ENCODE assay signal across 8 mouse cellular contexts in genomic region chr5:149184104-149184843, GRCm38 (mm10). TPM values are rescaled to one million over a fixed set of nuclear protein-coding genes. Genes with fewer than 3 reads are reported as not detected.
DNase-seq lines count a peak whose midpoint lies in the region; ATAC-seq lines count a peak whose summit lies in the region.

Gene Uspl1, plus strand, starts transcription at chr5:149184350.
Gene Hmgb1, minus strand, starts transcription at chr5:149184489.

- H3K27me3 ChIP-seq in hindbrain, embryonic 12.5 days = no peaks in the 10 kb centered on the region

- peak within 1 kb of the TSS; percentile 73 for H3K4me2 ChIP-seq in hindbrain, embryonic 12.5 days (replicated peaks)

- peaks cover 21% of the 10 kb centered on the region for H3K4me1 ChIP-seq in hindbrain, embryonic 12.5 days

- no peaks in the 10 kb centered on the region for H3K9me3 ChIP-seq in hindbrain, embryonic 12.5 days (replicated peaks)

- peak; percentile 99 for DNase-seq in NIH3T3 (ENCODE audit: low read depth)
- DNase-seq in cerebellum, postnatal 10 days = peak; percentile 100
- peak; percentile 99 for DNase-seq in frontal cortex, postnatal 10 days (ENCODE audit: low spot score in 2 of 2)
- DNase-seq in layer of hippocampus, postnatal 14 days (ENCODE audit: low spot score in 2 of 2) = peak; percentile 99 to 100
- DNase-seq in lung, postnatal 14 days = peak; percentile 99
- DNase-seq in retina, adult 2 months (ENCODE audit: low read depth, low spot score) = peak; percentile 97
- DNase-seq in thymus, postnatal 36 days = peak; percentile 99

- peak within 1 kb of the TSS; percentile 66 for H3K4me3 ChIP-seq in hindbrain, embryonic 12.5 days

- H3K36me3 ChIP-seq in hindbrain, embryonic 12.5 days = peaks cover 5% of the 10 kb centered on the region

- under 1% methylated on average over 57 of the region's 59 CpGs for WGBS in hindbrain, embryonic 12.5 days

- peak; percentile 97 for ATAC-seq in hindbrain, embryonic 12.5 days (ENCODE audit: low FRiP score)

- H3K9ac ChIP-seq in hindbrain, embryonic 12.5 days = peak within 1 kb of the TSS; percentile 80

- peak within 1 kb of the TSS; percentile 90 for H3K27ac ChIP-seq in hindbrain, embryonic 12.5 days

RNA-seq across cellular contexts. Expression of gene Uspl1, which starts in this region (rescaled TPM):
- polyA plus RNA-seq in hindbrain, embryonic 12.5 days (2016; fragmentation: Nextera tagmentation; extraction: Ambion mirVana) = 63.0 and 68.6 TPM in 2 replicates
- 10 to 100 TPM; 34.5 to 39.9 TPM for total RNA-seq in layer of hippocampus, postnatal 14 days (2021)

RNA-seq across cellular contexts. Expression of gene Hmgb1, which starts in this region (rescaled TPM):
- polyA plus RNA-seq in hindbrain, embryonic 12.5 days (2016; fragmentation: Nextera tagmentation; extraction: Ambion mirVana) = 1,291 and 1,445 TPM in 2 replicates
- 100 to 1,000 TPM; 165 to 178 TPM for total RNA-seq in layer of hippocampus, postnatal 14 days (2021)

Comparison
In these comparisons a context has a peak if more than half of its experiments do, and no peak if none do; other contexts are left out.
1. Peak in every context shown above with its lines: DNase-seq, ATAC-seq, H3K4me3 ChIP-seq and H3K27ac ChIP-seq.